Mouse (Mus musculus) forelimb bud, embryonic 11.5 days (tissue): ENCODE results near the gene Lsm4.

Source experiments
- DNase-seq: peaks from one replicate; pipeline ENCODE4 v3.0.0-alpha.2; 2012; ENCODE audit warnings: low read depth, low spot score

The Lsm4 gene

DNA sequence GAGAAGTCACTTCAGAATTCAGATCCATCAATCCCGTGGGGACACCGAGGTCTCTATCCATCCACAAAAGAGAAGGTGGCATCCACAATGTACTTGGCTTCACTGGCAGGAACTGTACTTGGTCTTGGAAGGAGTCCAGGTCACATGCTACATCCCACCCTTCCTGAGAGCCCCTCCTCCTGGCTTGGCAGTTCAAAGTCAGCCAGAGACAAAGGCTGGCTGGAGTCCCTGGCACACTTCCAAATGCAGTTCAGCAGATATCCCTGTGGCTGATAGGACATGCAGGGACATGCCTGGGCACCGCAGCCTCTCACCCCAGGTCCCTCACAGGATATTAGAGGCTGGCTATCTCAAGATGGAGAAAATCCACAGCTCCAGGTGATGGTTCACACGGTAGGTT, 23.7 kb upstream of the Lsm4 start:
- no peak for DNase-seq

DNA sequence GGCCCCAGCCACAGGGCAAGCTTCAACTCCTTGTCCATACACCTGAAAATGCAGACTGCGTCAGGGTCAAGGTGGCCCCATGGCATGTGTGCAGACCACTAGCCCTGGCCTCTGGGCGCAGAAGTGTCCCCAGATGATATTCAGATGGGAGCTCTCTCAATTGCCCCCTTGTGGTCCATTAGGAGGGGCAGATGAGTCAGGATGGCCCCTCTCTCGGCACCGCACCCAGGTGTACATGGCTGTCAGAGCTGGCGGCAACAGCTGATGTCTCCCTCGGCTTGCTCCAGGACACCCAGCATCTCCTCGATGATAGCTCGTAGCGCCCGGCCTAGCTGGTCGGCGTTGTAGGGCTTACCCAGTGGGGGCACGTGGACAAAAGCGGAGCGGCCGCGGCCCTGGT, 22.7 kb upstream of the Lsm4 start:
- no peak for DNase-seq

DNA sequence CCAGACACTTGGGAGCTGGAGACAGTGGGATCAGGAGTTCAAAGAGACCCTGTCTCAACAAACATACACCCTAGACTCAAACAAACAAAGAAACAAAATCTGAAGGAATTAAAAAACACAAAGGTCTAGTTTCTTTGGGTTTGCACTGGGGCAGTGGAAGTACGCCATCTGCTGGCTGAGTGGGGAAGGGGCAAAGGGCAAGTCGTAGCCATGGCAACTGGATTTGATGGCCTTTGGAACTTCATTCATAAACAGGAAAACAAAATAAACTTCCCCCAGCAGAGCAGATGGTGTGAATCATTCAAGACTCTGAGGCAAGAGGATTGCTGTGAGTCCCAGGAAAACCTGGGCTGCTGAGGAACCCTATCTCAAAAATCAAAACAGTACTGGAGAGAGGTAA, 19.8 kb upstream of the Lsm4 start:
- no peak for DNase-seq

DNA sequence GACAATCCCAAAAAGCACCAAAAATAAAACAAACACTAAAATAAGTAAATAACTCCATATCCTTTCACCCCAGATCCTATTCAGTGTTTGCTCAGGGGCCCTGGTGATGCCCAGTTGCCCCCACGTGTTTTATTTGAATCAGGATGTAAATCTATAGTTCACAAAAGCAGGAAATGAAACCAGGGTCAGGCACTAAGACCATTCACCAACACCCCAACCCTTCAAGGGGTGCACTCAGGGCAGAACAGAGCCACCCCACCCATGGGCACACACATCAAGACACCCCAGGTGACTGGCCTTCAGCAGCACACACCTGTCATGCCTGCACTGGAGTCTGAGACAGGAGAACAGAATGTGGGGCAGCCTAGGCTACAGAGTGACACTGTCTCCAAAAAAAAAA, 18.9 kb upstream of the Lsm4 start:
- no peak for DNase-seq

DNA sequence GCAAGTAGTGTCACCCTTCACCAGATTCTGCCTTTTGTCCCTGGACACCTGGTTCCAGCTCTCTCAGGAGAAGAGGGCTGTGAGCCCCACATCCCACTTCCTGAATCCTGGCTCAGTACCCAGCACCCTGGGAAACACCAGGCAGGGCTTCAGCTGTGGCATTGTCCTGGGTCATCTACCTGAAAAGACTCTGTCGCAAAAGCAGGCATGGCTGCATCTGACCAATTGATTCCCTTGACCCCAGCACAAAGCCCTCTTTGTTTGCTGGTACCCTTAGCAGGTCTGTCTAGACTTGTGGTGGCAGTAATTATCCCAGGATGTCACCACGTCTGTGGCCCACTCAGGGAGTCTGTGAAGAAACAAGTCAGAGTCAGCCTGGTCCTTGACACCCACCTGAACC, 17.6 kb upstream of the Lsm4 start:
- no peak for DNase-seq

DNA sequence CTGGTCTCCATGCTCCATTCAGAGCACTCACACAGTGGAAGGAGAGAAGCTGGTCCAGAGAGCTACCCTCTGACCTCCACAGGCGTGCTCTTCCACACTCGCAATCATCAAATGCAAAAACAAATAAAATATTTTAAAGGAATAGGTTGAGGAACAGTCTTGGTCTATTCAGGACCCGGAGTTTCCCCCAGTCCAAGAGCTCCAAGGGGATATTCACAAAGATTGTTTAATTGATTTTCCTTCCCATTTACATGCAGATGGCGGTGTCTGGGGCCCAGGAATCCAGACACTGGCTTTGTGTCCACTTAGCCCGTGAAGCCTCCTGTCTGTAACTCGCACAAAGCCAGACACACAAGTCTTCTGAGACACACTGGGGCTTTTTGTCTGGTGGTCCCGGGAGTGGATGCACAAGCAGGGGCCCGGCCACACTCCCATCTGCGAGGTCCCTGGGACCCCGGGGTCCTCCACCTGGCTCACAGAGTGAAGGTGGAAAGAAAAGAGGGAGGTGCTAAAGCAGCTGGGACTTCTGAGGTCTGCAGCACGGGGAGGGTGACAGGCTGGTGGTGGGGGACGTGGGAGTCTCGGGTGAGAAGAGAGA, 16.8 kb upstream of the Lsm4 start:
- DNase-seq = no peak

DNA sequence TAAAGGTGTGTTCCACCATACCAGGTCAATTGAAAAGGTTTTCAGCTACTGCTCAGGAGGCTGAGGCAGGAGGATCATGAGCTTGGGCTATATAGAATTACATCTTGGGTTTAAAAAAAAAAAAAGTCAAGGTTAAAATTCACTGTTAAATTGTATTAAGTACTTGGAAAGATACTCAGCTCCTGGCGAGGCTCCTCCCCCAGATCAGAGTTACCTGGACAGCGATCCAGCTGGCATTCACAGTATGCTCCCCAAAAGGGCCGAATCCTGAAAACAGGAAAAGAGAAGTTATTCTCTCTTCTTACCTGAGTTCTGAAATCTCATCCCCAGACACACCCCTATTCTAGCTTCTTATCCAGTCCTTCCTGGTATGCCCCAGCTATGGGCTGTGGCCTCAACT, 15.8 kb upstream of the Lsm4 start:
- no peak for DNase-seq

DNA sequence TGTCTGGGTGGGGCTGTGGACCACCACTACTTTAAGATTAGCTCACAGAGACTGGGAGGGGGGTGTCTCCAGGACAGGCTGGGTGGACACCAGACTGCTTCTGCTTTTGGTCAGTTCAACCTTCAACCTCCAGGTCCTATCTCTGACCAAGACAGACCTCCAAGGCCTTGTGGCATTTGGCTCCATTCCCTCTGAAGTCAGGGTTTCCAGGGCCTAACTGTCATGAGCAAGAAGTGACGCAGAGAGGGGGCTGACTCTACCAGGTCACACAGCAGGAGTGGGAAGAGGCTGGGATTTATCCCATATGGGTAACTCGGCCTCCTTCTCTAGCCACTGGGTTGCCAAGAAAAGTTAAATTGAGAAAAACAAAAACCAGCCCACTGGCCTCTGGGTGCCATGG, 15.3 kb upstream of the Lsm4 start:
- DNase-seq = no peak

DNA sequence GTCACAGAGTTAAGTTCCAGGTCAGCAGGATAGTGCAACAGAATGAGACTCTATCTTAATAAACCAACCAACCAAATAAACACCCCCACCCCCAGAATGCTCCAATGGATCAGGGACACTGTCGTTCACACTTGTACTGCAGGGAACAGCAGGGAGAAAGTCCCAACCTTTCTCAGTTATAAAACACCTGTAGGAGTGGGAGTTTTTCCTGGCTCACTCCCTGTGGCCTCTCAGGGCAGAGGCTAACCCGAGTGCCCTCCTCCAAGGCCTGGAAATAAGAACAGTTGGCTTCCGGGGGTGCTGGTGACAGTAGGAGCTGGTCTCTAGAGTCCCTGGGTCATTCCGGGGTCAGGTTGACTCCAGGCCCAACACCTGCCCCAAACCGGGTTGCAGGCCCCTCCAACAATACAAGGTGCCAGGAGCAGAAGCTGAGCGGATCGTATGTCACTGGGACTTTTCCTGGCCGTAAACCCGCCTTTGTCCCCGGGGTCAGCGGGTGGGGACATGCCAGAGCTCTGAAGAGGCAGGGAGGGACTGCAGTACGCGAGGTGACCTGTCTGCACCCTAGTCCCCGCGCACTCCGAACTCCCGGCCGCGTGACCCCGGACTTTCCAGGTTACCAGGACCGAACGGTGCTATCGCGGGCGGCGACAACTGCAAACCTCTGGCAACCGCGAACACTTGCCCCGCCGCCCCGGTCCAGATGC, 14.0 kb upstream of the Lsm4 start:
- no peak for DNase-seq

DNA sequence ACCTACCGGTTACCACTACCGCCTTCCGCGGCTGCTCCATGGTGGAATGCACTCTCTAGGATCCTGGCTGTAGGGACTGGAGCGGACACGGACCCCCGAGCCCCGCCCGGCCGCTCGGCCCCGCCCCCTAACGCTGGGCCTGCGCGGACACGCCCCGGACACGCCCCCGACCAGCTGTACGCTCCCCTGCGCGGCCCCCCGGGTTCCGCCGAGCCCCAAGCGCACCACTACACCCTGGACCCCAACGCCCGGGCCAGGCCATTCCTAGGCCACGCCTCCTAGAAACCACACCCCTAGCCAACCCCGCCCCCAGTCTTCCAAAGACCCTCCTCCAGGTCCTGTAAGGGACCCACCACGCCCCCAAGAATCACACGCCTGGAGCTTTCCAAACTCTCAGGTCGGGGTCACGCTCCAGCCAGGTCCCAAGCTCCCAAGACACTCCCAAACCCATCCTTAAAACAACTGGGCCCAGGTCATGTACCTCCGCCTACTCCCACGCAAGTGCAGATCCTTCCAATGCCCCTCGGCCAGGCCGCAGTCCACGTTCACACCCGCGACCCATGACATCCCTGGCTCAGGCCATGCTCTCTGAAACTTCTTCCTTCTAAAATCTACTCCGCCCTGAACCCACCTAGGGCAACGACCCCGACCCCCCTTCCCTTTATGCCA, 13.3 kb upstream of the Lsm4 start:
- DNase-seq = peak; percentile 94

DNA sequence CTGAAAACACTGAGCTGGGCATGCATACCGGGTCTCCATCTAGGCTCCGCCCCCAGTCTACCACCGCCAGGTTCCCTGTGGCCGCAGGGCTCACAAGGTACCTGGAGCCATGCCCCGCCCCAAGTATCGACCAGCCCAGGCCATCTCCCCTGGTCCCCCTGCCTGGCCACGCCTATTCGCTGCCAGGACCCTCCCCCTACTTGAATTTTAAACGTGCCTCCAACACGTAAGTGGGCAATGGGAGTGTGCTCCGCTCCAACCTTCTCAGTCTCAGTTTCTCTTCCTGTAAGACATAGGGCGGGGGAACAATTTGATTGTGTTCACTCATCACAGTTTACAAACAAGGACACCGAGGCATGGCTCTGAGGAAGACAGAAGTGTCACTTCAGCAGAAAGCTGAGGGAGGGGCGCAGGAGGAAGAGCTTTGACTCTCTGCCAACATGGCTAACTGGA, 12.7 kb upstream of the Lsm4 start, which contains the start of gene Pgpep1:
Gene Pgpep1, minus strand, starts transcription at position 116 of the 453 bp plus-strand sequence.
- peak; percentile 61 for DNase-seq

DNA sequence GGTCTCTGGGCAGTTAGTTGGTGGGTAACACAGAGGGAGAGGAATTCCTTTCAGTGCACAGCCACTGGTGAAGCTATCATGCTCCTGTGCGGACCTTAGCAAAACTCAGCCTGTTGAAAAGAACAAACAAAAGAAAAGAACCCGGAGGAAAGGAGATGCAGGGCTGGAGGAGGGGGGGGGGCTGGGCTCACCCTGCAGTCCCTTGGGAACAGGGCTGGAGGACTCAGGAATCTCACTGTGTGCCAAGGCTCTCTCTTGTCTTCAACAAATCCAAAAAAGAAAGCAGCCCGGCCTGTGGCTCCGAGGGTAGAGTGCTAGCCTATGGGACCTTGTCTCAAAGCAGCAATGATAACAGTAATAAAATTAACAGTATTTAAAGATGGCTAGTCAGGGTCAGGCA, 9.4 kb upstream of the Lsm4 start:
- no peak for DNase-seq

DNA sequence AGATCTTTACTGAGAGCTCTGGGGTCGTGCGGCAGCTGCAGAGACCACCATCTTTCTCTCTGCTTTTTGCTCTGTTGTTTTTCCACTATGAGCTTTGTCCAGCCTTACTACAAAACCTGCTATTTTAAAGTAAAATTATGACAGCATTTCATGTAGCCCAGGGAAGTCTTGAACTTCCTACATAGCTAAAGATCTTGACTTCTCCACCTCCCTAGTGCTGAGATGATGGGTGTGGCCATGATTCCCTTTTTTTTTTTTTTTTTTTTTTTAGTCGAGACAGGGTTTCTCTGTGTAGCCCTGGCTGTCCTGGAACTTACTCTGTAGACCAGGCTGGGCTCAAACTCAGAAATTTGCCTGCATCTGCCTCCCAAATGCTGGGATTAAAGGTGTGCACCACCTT, 8.4 kb upstream of the Lsm4 start:
- no peak for DNase-seq

DNA sequence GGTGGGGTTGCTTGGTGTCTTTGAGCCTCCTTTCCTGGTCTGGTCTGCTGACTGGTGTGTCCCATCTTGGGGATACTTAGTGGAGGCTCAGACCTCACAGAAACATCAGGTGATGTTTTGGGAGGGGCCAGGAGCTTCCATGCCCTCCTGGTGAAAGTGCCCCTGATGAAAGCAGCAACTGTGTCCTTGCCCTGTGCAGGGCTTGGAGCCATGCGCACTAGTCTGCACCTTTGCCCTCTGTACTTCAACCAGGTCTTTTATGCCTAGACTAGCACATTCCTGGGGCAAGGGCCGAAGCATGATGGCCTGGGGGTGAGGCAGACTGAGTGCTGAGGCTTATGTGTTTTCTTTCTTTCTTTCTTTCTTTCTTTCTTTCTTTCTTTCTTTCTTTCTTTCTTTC, 7.4 kb upstream of the Lsm4 start:
- no peak for DNase-seq

DNA sequence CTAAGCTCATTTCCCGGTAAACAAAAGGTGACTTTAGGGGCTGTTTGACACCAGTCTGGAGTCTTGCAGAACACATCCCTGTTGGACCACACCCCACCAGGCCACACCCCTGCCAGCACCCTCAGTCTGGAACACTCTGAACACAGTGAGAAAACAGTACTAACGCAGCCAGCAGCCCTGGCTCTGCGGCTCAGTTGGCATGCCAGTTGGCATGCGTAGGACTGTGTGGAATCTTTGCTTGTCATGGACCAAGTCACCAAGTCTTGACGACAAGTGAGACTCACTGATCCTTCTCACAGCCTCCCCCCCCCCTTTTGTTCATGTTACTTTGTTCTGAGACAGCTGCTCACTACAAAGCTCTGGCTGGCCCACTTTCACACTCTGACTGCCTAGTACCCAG, 6.0 kb upstream of the Lsm4 start:
- no peak for DNase-seq

DNA sequence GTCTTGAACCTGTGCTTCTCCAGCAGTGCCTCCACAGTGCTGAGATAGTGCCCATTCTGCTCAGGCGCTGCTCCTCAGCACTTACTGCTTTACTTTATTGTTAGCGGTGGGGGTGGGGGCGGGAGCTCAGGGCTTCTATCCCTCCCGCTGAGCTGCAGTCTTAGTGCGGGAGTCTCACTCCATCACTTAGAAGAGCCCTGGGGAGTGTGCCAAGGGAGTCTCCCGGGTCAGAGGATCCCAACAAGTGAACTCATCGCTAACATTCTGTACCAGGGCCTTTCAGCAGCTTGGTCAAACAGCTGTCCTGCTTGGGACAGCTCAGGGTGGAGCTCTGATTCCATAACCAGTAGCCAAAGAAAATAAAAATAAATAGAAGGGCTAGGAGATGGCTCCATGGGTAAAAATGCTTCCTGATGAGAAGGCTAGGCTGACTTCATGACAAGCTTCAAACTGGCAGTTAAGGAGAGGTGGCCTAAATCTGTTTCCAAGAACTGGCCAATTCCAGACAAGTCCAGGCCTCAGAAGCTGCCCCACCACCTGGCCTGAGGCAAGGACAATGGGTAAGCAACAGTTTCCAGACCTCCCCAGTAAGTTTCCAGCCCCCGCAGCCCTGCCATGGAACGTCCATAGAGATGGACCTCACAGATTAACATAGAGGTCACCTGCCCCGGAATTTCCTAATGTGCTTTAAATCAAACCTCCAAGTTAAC, 1.3 kb upstream of the Lsm4 start:
- no peak for DNase-seq

DNA sequence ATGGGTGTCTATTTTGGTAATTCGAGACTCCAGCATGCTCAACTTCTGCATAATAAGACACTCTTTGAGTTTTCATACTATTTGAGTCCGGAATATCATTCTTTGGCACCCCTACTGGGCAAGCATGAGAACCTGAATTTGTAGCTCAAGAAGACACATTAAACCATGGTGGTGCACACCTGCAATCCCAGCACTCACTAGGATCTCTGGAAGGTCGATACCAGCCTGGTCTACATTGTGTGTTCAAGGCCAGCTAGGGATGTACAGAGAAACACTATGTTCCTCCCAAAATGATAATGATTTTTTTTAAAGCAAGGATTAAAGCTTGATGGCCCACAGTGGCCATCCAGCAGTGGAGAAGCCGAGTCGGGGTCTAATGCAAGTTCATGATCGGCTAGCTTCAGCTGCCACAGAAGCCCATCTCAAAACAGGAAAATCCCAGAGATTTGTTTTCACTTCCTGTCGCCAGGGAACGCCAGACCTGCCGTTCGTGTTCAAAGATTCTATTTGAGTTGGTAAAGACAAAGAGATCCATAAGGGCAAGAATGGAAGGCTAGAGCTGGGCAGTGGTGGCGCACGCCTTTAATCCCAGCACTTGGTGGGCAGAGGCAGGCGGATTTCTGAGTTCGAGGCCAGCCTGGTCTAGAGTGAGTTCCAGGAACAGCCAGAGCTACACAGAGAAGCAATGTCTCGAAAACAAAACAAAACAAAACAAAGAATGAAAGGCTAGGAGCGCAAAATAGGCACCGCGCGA, 546 bp upstream of the Lsm4 start:
- no peak for DNase-seq

DNA sequence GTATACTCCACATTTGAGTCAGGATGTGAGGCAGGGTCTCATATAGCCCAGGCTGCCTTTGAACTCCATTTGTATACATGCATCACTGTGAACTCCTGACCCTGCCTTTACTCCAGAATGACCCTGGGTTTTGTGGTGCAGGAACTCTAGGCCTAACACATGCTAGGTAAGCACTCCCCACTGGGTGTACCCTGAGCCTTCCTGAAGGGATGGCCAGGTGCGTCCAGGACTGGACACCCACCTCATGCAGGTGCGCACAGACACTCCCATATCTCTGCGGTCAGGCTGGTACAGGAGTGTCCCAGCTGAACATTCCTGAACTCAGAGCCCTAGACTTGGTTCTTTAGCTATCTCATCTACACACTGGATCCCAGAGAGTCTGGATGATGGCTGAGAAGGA, 1.1 kb downstream of the Lsm4 start:
- no peak for DNase-seq

DNA sequence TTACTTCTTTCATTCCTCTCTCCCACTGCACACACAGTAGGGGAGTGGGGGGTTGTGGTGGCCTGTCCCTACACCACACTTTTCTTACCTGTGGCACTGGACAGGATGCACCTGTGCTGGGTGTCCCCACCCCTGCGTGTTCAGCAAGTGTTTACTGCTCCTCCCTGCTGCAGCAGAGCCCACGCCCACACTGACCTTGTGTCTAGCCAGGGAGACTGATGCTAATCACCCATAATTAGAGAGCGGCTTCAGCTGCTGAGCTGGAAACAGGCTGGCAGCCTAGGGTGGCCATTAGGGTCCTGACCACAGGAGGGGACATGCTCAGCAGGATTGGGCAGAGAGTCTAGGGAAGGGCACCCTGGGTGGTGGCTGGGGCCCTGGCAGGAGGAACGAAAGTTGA, 1.7 kb downstream of the Lsm4 start:
- no peak for DNase-seq

DNA sequence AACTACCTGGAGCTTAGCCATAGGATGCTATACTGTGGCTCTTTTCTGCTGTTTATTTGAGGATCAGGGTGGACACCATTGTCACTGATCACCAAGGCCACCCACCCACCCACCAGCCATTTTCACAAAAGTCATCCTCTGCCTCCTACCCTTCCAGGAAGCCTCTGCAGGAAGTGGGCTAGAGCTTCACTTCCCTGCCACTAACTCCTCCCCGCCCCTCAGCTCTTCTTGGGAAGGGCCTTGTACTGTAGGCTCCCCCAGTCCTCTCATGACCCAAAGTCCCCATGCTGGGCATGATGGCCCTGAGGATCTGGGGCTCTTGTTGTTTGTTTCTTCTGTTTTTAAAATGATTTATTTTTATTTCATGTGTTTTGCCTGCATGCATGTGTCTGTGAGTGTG, 2.3 kb downstream of the Lsm4 start:
- no peak for DNase-seq

DNA sequence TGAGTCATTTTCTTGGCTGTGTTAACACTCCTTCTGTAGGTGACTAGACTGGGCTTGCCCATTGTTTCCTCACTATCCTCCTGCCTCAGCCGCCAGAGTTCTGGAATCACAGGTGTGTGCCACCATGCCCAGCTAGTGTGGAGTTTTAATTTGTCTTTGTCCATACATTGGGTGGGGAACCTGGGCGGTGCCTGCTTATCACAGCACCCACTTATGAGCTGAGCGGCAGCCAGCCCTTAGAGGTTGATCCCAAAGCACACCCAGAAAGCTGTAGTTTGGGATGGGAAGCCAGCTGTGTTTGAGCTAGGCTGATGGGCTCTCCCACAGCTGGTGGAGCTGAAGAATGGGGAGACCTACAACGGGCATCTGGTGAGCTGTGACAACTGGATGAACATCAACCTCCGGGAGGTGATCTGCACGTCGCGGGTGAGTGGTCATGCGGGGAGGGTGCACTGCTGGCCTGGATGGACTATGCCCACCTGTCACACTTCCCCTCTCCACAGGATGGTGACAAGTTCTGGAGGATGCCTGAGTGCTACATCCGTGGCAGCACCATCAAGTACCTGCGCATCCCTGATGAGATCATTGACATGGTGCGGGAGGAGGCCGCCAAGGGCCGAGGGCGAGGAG, 4.5 kb downstream of the Lsm4 start:
- no peak for DNase-seq
